Mouse (Mus musculus): ENCODE measurements around the gene Slc47a2. TPM values are rescaled to one million over a fixed set of nuclear protein-coding genes. Genes with fewer than 3 reads are reported as not detected.

Gene Slc47a2
- polyA plus RNA-seq, 1 experiment from 2014 or later = not detected

DNA sequence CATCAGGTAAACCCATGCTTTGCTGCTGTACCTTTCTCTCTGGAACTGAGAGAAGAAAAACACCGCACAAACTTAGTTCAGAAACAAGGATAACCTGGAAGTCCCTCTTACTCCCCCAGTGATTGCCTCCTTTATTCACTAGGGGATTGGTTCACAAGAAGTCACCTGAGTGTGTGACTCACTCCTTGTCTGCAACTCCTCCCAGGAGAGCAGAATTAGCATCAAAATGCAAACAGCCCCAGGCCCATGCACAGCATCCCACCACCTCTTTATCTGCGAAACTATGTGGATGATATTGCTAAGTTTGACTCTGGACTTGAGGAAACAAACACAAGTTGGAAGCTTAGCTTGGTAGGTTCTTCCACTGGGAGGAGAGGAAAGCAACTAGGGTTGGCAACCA is 45.3 kb downstream of the Slc47a2 start:
- H3K36me3 ChIP-seq (replicated peaks) = no peaks in the 10 kb centered on the region
- WGBS = 88% methylated on average over 2 of the region's 2 CpGs
- no peak overlapping the region for H3K27ac ChIP-seq
- no peak for ATAC-seq (replicated peaks)
- H3K9me3 ChIP-seq = no peaks in the 10 kb centered on the region
- no peaks in the 10 kb centered on the region for H3K4me1 ChIP-seq
- H3K4me2 ChIP-seq = no peak overlapping the region
- no peak overlapping the region for H3K4me3 ChIP-seq
- no peak overlapping the region for H3K9ac ChIP-seq
- H3K27me3 ChIP-seq (replicated peaks) = no peaks in the 10 kb centered on the region

DNA sequence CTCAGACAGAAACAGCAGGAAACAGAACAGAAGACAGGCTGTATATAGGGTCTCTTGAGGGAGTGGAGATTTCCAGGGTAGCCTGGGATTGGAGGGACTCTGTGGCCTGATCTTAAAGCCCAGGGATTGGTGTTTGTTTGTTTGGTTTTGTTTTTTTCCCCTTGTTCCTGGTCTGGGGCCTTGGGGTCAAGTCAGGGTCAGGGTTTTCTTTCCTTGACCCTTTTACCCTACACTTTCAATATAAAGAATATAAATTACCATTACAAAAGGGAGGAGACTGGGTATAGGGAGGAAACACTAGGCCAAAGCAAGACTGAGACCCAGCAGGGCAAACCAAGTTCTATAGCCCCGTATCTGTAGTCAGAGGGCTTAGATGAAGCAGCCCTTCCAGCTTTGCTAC is 46.1 kb downstream of the Slc47a2 start:
- Histone ChIP-seq H3K9me3 (no peaks in the 10 kb centered on the region), H3K4me1 (no peaks in the 10 kb centered on the region), H3K4me2 (no peak overlapping the region), H3K36me3 (replicated peaks) (no peaks in the 10 kb centered on the region), H3K9ac (no peak overlapping the region), H3K27me3 (replicated peaks) (no peaks in the 10 kb centered on the region), H3K4me3 (no peak overlapping the region), H3K27ac (no peak overlapping the region)
- ATAC-seq (replicated peaks) = no peak
- 12% methylated on average over 1 of the region's 1 CpGs for WGBS

DNA sequence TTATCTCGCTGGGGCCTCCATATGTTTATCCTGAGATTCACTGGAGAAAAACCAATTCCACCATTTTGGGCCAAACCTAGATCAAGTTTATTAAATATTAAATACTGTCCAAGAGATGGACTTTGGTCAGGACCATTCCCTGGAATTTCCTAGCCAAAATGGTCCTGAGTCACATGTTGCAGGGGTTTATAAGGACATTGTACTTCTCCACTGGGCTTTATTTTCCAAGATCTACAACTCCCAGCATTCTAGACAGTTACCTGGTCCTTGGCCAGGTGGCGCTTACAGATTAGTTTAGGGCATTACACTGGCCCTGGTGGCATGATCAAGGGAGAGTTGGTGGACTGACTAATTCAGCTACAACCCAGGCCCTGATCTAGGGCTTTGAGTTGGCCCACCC is 47.1 kb downstream of the Slc47a2 start:
- ATAC-seq (replicated peaks) = no peak
- Histone ChIP-seq H3K9me3 (no peaks in the 10 kb centered on the region), H3K4me1 (no peaks in the 10 kb centered on the region), H3K9ac (no peak overlapping the region), H3K36me3 (replicated peaks) (no peaks in the 10 kb centered on the region), H3K4me2 (no peak overlapping the region), H3K27ac (no peak overlapping the region), H3K27me3 (replicated peaks) (no peaks in the 10 kb centered on the region), H3K4me3 (no peak overlapping the region)
- WGBS = 94% methylated on average over 2 of the region's 2 CpGs

DNA sequence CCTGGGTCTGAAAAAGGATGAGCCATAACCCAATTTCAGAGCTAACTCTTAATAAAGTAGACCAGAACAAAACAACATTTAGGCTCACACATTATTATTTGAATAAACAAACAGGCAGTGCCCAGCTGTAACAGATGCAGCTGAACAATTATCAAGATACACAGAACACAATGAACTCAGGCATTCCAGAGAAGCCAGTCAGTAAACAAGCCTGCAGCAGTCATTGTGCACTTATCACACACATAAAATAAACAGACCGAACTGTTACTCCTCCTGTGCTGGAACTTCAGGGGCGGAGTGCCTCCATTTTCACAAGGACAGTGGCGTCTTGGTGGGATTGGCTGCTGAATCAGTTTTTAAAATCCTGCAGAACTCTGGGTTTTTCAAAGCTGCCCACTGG is 48.2 kb downstream of the Slc47a2 start:
- Histone ChIP-seq H3K4me2 (no peak overlapping the region), H3K27ac (no peak overlapping the region), H3K9ac (no peak overlapping the region), H3K36me3 (replicated peaks) (no peaks in the 10 kb centered on the region), H3K9me3 (no peaks in the 10 kb centered on the region), H3K4me1 (no peaks in the 10 kb centered on the region), H3K27me3 (replicated peaks) (no peaks in the 10 kb centered on the region), H3K4me3 (no peak overlapping the region)
- no peak for ATAC-seq (replicated peaks)
- WGBS = 80% methylated on average over 3 of the region's 3 CpGs

DNA sequence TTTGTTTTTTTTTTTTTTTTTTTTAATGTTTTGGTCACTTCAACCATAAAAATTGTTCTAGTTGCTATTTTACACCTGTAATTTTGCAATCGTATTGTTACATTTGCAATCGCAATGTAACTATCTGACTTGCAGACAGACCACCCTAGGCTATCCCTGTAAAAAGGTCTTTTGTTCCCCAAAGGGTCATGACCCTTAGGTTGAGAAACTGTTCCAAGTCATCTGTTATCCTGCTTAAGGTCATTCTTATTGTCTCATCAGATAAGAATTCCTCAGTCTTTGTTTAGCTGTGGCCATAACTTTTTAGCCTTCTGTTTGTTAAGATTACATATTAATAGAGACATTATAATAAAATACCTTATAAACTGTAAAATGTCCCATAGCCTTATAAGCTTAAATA is 49.4 kb downstream of the Slc47a2 start:
- Histone ChIP-seq H3K4me1 (no peaks in the 10 kb centered on the region), H3K36me3 (replicated peaks) (no peaks in the 10 kb centered on the region), H3K4me2 (no peak overlapping the region), H3K9ac (no peak overlapping the region), H3K27ac (no peak overlapping the region), H3K4me3 (no peak overlapping the region), H3K9me3 (no peaks in the 10 kb centered on the region), H3K27me3 (replicated peaks) (no peaks in the 10 kb centered on the region)
- no peak for ATAC-seq (replicated peaks)
- WGBS = 55% methylated on average over 2 of the region's 2 CpGs

DNA sequence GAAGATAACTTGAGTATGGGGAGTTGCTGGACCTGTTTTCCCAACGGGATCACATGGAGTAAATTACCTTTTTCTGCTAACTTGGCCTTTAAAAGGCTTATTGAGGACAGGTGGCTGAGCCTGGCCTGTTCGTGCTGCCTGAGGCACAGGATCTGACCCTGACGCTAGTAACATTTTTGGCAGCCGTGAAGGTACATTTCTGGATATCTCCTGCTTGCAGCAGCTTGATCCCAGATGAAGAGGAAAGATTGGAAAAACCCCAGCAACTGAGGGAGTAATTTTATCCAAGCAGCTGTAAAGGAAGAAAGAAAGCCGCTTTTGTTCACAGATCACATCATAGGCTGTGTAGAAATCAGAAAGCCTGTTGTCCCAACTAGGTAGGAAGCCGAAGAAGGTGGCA is 58.3 kb downstream of the Slc47a2 start:
- Histone ChIP-seq H3K4me3 (no peak overlapping the region), H3K27me3 (replicated peaks) (no peaks in the 10 kb centered on the region), H3K36me3 (replicated peaks) (no peaks in the 10 kb centered on the region), H3K4me1 (no peaks in the 10 kb centered on the region), H3K9ac (no peak overlapping the region), H3K4me2 (no peak overlapping the region), H3K27ac (no peak overlapping the region), H3K9me3 (no peaks in the 10 kb centered on the region)
- 78% methylated on average over 6 of the region's 6 CpGs for WGBS
- ATAC-seq (replicated peaks) = no peak

DNA sequence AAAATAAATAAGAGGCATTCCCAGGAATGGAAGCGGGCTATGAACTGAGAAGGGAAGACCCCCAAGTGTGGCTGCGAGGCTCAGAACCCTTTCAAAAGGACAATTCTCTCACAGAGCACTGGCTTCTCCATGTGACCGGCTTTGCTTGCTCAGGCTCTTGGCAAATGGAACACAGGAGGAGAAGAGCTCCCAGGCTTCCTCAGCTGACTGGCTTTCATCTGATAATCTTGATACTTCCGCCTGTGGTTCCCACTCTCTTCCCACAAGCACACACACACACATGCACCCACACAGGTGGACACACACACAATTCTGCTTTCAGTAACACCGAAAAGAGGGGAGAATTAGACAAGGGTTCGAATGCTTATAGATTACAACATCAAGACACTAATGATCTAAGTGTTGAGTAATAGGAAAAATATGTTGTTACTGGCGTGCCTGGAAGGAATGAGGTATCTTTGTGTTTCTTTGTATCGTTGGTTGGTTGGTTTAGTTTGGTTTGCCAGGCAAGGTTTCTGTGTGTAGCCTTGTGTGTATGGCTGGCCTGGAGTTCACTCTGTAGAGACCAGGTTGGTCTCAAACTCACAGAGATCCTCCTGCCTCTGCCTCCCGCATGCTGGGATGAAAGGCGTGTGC is 59.1 kb downstream of the Slc47a2 start:
- Histone ChIP-seq H3K27me3 (replicated peaks) (no peaks in the 10 kb centered on the region), H3K4me1 (no peaks in the 10 kb centered on the region), H3K27ac (no peak overlapping the region), H3K9ac (no peak overlapping the region), H3K36me3 (replicated peaks) (no peaks in the 10 kb centered on the region), H3K4me3 (no peak overlapping the region), H3K4me2 (no peak overlapping the region), H3K9me3 (no peaks in the 10 kb centered on the region)
- 82% methylated on average over 10 of the region's 10 CpGs for WGBS
- ATAC-seq (replicated peaks) = no peak

DNA sequence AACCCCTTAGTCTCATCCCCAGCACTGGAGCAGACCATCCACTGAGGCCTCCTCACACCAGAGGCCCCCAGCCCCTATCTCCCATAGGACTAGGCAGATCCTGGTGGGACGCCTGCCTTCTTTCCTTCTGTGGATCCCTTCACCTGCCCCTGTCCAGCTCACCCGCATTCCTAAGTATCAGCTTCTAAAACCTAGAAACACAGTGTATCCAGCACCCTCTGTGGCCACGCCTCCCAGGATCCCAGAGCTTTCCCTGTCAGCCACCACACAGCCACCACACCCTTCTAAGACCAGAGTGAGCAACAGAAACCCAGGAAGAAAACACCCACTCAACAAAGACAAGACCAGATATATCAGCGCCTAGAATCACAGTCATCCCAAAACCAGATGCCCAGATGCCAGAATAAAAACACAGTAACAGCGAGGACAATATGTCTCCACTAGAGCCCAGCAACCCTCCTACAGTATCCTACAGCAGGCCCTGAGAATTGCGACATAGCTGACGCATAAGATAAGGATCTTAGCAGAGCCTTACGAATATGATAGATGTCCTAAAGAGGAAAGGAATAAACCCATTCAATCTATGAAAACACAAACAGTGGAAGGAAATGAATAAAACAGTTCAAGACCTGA is 64.1 kb downstream of the Slc47a2 start:
- WGBS = 88% methylated on average over 8 of the region's 8 CpGs
- no peaks in the 10 kb centered on the region for H3K4me1 ChIP-seq
- H3K27me3 ChIP-seq (replicated peaks) = no peaks in the 10 kb centered on the region
- H3K27ac ChIP-seq = no peak overlapping the region
- ATAC-seq (replicated peaks) = no peak
- H3K4me2 ChIP-seq = no peak overlapping the region
- H3K4me3 ChIP-seq = no peak overlapping the region
- H3K36me3 ChIP-seq (replicated peaks) = no peaks in the 10 kb centered on the region
- no peak overlapping the region for H3K9ac ChIP-seq
- H3K9me3 ChIP-seq = no peaks in the 10 kb centered on the region

DNA sequence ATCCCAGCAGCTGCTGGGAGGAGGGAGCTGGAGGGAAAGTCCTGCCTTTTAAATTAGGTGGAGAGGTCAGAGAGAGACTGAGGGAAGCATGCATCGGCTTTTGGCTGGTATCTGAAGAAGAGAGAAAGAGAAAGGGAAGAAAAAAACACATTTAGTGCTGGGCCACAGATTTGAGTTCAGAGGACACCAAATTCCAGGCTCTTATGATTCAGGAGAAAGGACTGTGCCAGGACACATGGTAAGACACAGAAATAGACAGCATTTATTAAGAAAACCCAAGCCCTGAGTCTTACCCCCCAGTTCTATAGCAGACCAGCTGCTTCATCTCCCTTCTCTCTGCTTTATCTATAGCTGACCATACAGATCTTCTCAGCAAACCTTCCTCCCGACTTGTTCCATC is 64.7 kb downstream of the Slc47a2 start:
- Histone ChIP-seq H3K9ac (no peak overlapping the region), H3K4me3 (no peak overlapping the region), H3K27me3 (replicated peaks) (no peaks in the 10 kb centered on the region), H3K4me1 (no peaks in the 10 kb centered on the region), H3K9me3 (no peaks in the 10 kb centered on the region), H3K36me3 (replicated peaks) (no peaks in the 10 kb centered on the region), H3K27ac (no peak overlapping the region), H3K4me2 (no peak overlapping the region)
- no peak for ATAC-seq (replicated peaks)
- 72% methylated on average over 2 of the region's 2 CpGs for WGBS

DNA sequence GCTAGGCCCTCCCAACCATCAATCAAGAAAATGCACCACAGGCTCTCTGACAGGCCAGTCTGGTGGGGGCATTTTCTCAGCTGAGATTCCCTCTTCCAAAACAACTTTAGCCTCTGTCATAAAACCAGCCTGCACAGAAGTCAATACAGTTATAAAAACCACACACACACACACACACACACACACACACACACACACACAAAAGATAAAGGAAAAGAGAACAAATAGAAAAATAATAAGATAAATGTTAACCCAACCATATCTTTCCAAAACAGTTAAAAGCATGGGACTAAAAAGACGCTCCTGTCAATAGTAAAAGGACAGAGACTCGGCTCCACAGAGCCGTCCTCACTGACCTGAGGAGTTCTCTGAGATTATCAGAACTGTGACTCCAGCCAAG is 66.2 kb downstream of the Slc47a2 start:
- WGBS = 79% methylated on average over 3 of the region's 3 CpGs
- no peak overlapping the region for H3K27ac ChIP-seq
- ATAC-seq (replicated peaks) = no peak
- no peak overlapping the region for H3K9ac ChIP-seq
- H3K4me3 ChIP-seq = no peak overlapping the region
- H3K36me3 ChIP-seq (replicated peaks) = no peaks in the 10 kb centered on the region
- H3K4me1 ChIP-seq = no peaks in the 10 kb centered on the region
- H3K4me2 ChIP-seq = no peak overlapping the region
- no peaks in the 10 kb centered on the region for H3K9me3 ChIP-seq
- H3K27me3 ChIP-seq (replicated peaks) = no peaks in the 10 kb centered on the region

DNA sequence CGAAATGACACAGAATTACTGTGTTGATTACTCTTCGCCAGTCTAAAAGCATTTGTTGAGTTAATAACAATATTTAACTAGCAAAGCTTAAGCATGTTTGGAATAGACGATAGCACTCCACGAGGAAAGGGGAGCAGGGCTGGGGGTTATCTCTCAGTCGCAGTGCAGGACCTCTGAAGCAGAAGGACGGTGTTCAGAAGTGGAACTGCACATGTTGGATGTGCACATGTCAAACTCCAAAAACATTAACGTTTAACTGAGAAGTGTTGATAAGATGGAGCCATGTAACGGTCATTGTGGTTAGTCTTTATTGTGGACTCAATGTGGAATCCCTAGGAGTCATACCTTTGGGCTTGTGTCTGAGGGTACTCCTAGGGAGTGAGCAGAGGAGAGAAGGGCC is 67.6 kb downstream of the Slc47a2 start:
- no peak overlapping the region for H3K27ac ChIP-seq
- WGBS = 87% methylated on average over 8 of the region's 8 CpGs
- H3K9ac ChIP-seq = no peak overlapping the region
- H3K27me3 ChIP-seq (replicated peaks) = no peaks in the 10 kb centered on the region
- no peaks in the 10 kb centered on the region for H3K9me3 ChIP-seq
- H3K4me2 ChIP-seq = no peak overlapping the region
- no peak for ATAC-seq (replicated peaks)
- H3K4me3 ChIP-seq = no peak overlapping the region
- no peaks in the 10 kb centered on the region for H3K4me1 ChIP-seq
- H3K36me3 ChIP-seq (replicated peaks) = no peaks in the 10 kb centered on the region

DNA sequence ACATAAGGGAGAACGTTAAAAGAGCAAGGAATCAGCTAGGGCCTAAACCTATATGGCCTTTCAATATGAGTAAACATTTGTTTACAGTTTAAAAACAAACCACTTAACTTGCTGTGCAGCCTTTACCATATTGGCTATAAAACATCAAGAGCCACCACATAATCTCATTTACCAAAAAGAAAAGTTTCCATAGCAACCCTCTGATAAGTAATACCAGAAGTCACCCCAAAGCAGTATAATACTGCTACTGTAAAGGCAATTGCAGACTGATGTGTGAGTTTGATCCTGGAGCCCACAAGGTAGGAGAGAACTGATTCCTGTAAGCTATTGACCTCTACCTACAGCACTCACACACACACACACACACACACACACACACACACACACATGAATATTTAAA is 68.2 kb downstream of the Slc47a2 start:
- H3K36me3 ChIP-seq (replicated peaks) = no peaks in the 10 kb centered on the region
- H3K4me2 ChIP-seq = no peak overlapping the region
- H3K4me3 ChIP-seq = no peak overlapping the region
- no peaks in the 10 kb centered on the region for H3K9me3 ChIP-seq
- no peak overlapping the region for H3K9ac ChIP-seq
- H3K27ac ChIP-seq = no peak overlapping the region
- WGBS = 73% methylated on average over 1 of the region's 1 CpGs
- ATAC-seq (replicated peaks) = no peak
- no peaks in the 10 kb centered on the region for H3K4me1 ChIP-seq
- H3K27me3 ChIP-seq (replicated peaks) = no peaks in the 10 kb centered on the region

DNA sequence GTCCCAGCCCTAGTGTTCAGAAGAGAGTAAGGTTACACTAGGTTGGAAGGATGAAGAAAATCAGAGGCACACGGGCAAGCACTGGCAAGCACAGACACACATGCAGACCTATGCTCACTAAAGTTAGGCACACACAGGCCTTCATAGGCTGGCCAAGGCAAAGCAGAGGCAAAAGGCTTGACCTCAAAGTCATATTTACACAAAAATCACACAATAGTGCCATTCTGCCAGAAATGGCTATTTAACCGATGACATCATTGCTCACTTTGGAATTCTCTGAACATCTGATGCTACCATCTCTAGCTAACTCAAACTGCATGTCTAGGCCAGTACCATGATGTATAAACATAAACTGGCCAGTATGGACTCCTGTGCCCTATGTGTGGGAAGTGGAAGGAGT is 68.7 kb downstream of the Slc47a2 start:
- WGBS = 94% methylated on average over 2 of the region's 2 CpGs
- Histone ChIP-seq H3K4me2 (no peak overlapping the region), H3K27ac (no peak overlapping the region), H3K27me3 (replicated peaks) (0 out of 2 replicates have a peak, but pooled peaks cover under 1% of the 10 kb centered on the region), H3K4me1 (no peaks in the 10 kb centered on the region), H3K9me3 (no peaks in the 10 kb centered on the region), H3K4me3 (no peak overlapping the region), H3K36me3 (replicated peaks) (no peaks in the 10 kb centered on the region), H3K9ac (no peak overlapping the region)
- ATAC-seq (replicated peaks) = no peak
